Mouse (Mus musculus) bone marrow, adult 2 months (tissue): Measurements from ENCODE around the gene Agbl4.

Experiments used
- CTCF ChIP-seq: fragments of 200-500 bp; IDR thresholded peaks from 2 replicates; pipeline ENCODE4 v1.5.1; 2011; ENCODE audit warnings: low read length, control low read depth; ENCODE audit not compliant: control insufficient read depth, insufficient read depth
- POLR2A ChIP-seq: fragments of 200-500 bp; IDR thresholded peaks from 2 replicates; pipeline ENCODE4 v1.6.1; 2011; ENCODE audit warnings: low read depth, mild to moderate bottlenecking, control low read depth, low read length, borderline replicate concordance; ENCODE audit not compliant: control insufficient read depth

- TF ChIP-seq POLR2A (no peak), CTCF (no peak)
These were observed 1112.7 kb downstream of the Agbl4 start for GRCm38 (mm10) chr4:111510129-111510528.
